Mouse (Mus musculus) testis, adult 10 weeks (tissue): ENCODE measurements around the gene Rogdi. TPM values are rescaled to one million over a fixed set of nuclear protein-coding genes. Genes with fewer than 3 reads are reported as not detected.

Experiments
- polyA plus RNA-seq: library from polyadenylated mRNA; stranded (reverse); fragments of 350-450 nt; fragmentation: Illumina TruSeq; extraction: RNeasy Lipid Tissue Mini Kit (QIAGEN cat#74804); gene quantifications from one replicate; pipeline ENCODE4 v1.2.3, GENCODE M21; 2014; ENCODE audit warnings: low read depth, low replicate concordance

Gene Rogdi
- polyA plus RNA-seq, result 3.5 TPM

GRCm38 (mm10) chr16:5013054-5013838 lies at the start of gene Rogdi:
Gene Rogdi, minus strand, starts transcription at chr16:5013553.

GRCm38 (mm10) chr16:5049774-5050234 lies 36.5 kb upstream of the Rogdi start, which contains the start of the genes Glyr1 and Ubn1:
Gene Glyr1, minus strand, starts transcription at chr16:5049863.
Gene Ubn1, plus strand, starts transcription at chr16:5050057.

GRCm38 (mm10) chr16:5007067-5007466 lies 6.3 kb downstream of the Rogdi start, which contains the start of gene Smim22:
Gene Smim22, plus strand, starts transcription at chr16:5007288.

GRCm38 (mm10) chr16:4997553-4997952 lies 15.8 kb downstream of the Rogdi start, which contains the start of gene Sept12:
Gene Sept12, minus strand, starts transcription at chr16:4997852.

GRCm38 (mm10) chr16:4963797-4964709 lies 49.3 kb downstream of the Rogdi start, which contains the start of gene Anks3:
Gene Anks3, minus strand, starts transcription at chr16:4964205.

Other genes with a start within 250 kb of the Rogdi start
- 26.2 TPM for gene Cdip1, start 223.3 kb downstream of the Rogdi start, polyA plus RNA-seq
- gene 4930562C15Rik, start 178.1 kb downstream of the Rogdi start, polyA plus RNA-seq, result 21.1 TPM
- gene Ubald1, start 133.2 kb downstream of the Rogdi start, polyA plus RNA-seq, result 4.2 TPM
- gene Mgrn1, start 127.3 kb downstream of the Rogdi start, polyA plus RNA-seq, result 2.8 TPM
- 5.9 TPM for gene Nudt16l1, start 74.8 kb downstream of the Rogdi start, polyA plus RNA-seq
- 9.8 TPM for gene Anks3, start 49.3 kb downstream of the Rogdi start, polyA plus RNA-seq
- 61.6 TPM for gene Sept12, start 15.7 kb downstream of the Rogdi start, polyA plus RNA-seq
- gene Smim22, start 6.3 kb downstream of the Rogdi start, polyA plus RNA-seq, result not detected
- gene Glyr1, start 36.3 kb upstream of the Rogdi start, polyA plus RNA-seq, result 50.3 TPM
- gene Ubn1, start 36.5 kb upstream of the Rogdi start, polyA plus RNA-seq, result 24.4 TPM
- gene Ppl, start 118.9 kb upstream of the Rogdi start, polyA plus RNA-seq, result 0.06 TPM
- gene Sec14l5, start 133.6 kb upstream of the Rogdi start, polyA plus RNA-seq, result not detected
- gene Nagpa, start 190.5 kb upstream of the Rogdi start, polyA plus RNA-seq, result not detected
- 2.0 TPM for gene AU021092, start 208.7 kb upstream of the Rogdi start, polyA plus RNA-seq
- gene Alg1, start 220.1 kb upstream of the Rogdi start, polyA plus RNA-seq, result 1.5 TPM
- gene Eef2kmt, start 242.4 kb upstream of the Rogdi start, polyA plus RNA-seq, result 3.6 TPM